Mouse (Mus musculus) spleen, adult 2 months (tissue): ENCODE measurements around the gene Abcd3. TPM values are rescaled to one million over a fixed set of nuclear protein-coding genes. Genes with fewer than 3 reads are reported as not detected.

ENCODE experiments used
- DNase-seq, 2 experiments: peaks; one replicate each; pipeline versions ENCODE4 v3.0.0 to v3.0.0-alpha.2; 2012 to 2021; ENCODE audit warnings: low spot score in 2 of 2, low read depth in 1 of 2
- H3K27ac ChIP-seq: fragments of 200-500 bp; 2 replicates; pipeline ENCODE4 v1.5.1; 2012; ENCODE audit warnings: low read length, inconsistent platforms; ENCODE audit not compliant: insufficient read depth
- H3K27me3 ChIP-seq: fragments of 200-500 bp; 2 replicates; pipeline ENCODE4 v1.6.1; 2012; ENCODE audit warnings: mild to moderate bottlenecking, moderate library complexity, low read length, inconsistent platforms; ENCODE audit not compliant: control insufficient read depth, insufficient read depth
- H3K36me3 ChIP-seq: fragments of 200-500 bp; 2 replicates; pipeline ENCODE4 v1.6.1; 2012; ENCODE audit warnings: mild to moderate bottlenecking, low read length, inconsistent platforms; ENCODE audit not compliant: control insufficient read depth, insufficient read depth
- H3K4me1 ChIP-seq: fragments of 200-500 bp; 2 replicates; pipeline ENCODE4 v1.6.1; 2011; ENCODE audit warnings: inconsistent platforms; ENCODE audit not compliant: control insufficient read depth, insufficient read depth, insufficient read length
- H3K4me3 ChIP-seq: fragments of 200-500 bp; 2 replicates; pipeline ENCODE4 v1.5.1; 2011; ENCODE audit warnings: mild to moderate bottlenecking, inconsistent platforms; ENCODE audit not compliant: insufficient read depth, insufficient read length; ENCODE audit errors: extremely low read depth
- CTCF ChIP-seq: fragments of 200-500 bp; IDR thresholded peaks from 2 replicates; pipeline ENCODE4 v1.5.1; 2011; ENCODE audit warnings: mild to moderate bottlenecking, inconsistent platforms; ENCODE audit not compliant: insufficient read depth, insufficient read length, insufficient replicate concordance; ENCODE audit errors: extremely low read depth
- POLR2A ChIP-seq: fragments of 200-500 bp; IDR thresholded peaks from 2 replicates; pipeline ENCODE4 v1.6.1; 2011; ENCODE audit warnings: low read depth, low read length, inconsistent platforms
- WGBS: fragments of 180-500 bp; shearing (Covaris S2); methylation state at CpG from one replicate; pipeline ENCODE4 v1.1.7; 2018; 5-methylcytosine and 5-hydroxymethylcytosine counted together
- polyA plus RNA-seq: library from polyadenylated mRNA; depleted of rRNA; stranded (reverse); fragments of >200 nt; gene quantifications from 2 replicates; pipeline ENCODE4 v1.2.3, GENCODE M21; 2012

The Abcd3 gene
- polyA plus RNA-seq, 1 experiment = 1.7 TPM

DNA sequence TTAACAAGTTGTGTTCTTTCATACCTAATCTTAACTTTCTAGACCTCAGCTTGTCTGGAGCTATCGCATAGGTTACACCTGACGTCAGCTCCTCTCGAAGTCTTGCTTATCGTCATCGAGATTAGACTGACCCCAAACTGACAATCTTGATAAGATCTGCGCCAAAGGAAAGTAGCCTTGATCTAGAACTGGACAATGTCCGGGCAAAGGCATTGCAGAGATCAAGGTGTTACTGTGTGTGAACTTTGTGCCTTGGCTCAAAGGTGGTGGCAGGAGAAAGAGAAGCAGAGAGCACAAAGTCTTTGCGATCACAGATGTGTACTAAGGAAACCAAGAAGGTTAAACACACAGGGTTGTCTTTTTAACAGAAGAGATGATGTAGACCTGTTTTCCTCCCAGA is 25.2 kb upstream of the Abcd3 start:
- 95% methylated on average over 8 of the region's 8 CpGs for WGBS
- Histone ChIP-seq H3K27me3 (no peaks in the 10 kb centered on the region), H3K27ac (no peak overlapping the region), H3K4me1 (no peaks in the 10 kb centered on the region), H3K36me3 (no peaks in the 10 kb centered on the region), H3K4me3 (no peak overlapping the region)
- TF ChIP-seq POLR2A = no peak
- TF ChIP-seq CTCF = no peak
- DNase-seq = no peak

- Histone ChIP-seq H3K27ac (no peak overlapping the region), H3K4me1 (no peaks in the 10 kb centered on the region), H3K27me3 (no peaks in the 10 kb centered on the region), H3K4me3 (no peak overlapping the region), H3K36me3 (no peaks in the 10 kb centered on the region)
- DNase-seq = no peak
- TF ChIP-seq POLR2A = no peak
- no peak for TF ChIP-seq CTCF
- WGBS = 90% methylated on average over 2 of the region's 2 CpGs
These were observed 19.6 kb upstream of the Abcd3 start for GRCm38 (mm10) chr3:121834732-121835131.

DNA sequence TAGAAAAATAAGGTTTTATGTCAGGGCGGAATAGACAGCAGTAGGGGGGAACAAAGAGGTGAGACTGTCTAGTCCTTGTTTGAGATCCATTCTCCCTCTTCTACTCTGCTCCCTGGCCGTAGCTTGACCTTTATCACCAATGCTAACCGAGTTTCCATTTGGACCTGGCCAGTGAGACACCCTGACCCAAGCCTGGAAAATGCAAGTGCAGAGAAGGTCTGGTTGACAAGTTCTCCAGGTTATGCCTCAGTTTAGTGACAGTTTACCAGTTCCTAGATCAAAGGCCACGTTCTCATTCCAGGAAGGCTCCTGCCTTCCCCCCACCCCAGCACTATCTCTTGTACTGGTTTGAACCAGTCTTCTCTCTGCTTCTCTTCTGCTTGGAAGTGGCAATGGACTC is 19.1 kb upstream of the Abcd3 start:
- Histone ChIP-seq H3K4me3 (no peak overlapping the region), H3K36me3 (no peaks in the 10 kb centered on the region), H3K4me1 (no peaks in the 10 kb centered on the region), H3K27me3 (no peaks in the 10 kb centered on the region), H3K27ac (no peak overlapping the region)
- WGBS = 84% methylated on average over 4 of the region's 4 CpGs
- no peak for DNase-seq
- TF ChIP-seq CTCF (no peak), POLR2A (no peak)

DNA sequence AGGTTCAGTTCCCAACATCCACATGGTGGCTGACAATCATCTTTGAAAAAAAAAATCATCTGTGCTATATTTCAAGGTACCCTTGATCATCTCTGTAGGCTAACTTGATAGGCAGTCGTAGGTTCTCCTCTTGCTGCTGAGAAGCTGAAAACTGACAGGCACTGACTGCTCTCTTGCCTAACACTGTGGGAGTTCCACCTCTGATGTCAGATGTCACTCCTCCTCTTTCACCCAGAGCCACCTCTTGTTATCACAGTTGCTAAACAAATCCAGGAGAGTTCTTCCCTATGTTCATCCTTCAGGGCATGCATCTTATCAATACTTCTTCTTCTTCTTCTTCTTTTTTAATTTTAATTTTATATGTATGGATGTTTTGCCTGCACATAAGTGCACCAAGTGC is 10.0 kb upstream of the Abcd3 start:
- Histone ChIP-seq H3K27me3 (no peaks in the 10 kb centered on the region), H3K27ac (no peak overlapping the region), H3K36me3 (no peaks in the 10 kb centered on the region), H3K4me3 (no peak overlapping the region; the same call in 1 of the 2 replicates), H3K4me1 (no peaks in the 10 kb centered on the region)
- 85% methylated on average over 1 of the region's 1 CpGs for WGBS
- no peak for TF ChIP-seq POLR2A
- DNase-seq = no peak

DNA sequence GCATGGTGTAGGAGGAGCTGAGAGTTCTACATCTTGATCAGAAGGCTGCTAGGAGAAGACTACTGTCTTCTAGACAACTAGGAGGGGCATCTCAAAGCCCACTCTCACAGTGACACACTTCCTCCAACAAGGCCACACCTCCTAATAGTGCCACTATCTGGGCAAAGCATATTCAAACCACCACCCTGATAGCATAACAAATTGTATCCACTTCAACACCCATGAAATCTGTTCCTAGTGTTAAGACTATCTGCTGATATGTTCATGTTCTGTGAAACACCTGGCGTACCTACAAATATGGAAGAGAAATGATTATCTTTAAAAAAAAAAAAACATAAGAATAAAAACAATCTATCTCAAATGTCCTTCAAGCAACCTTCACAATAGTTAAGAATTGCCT is 9.2 kb upstream of the Abcd3 start:
- H3K4me1 ChIP-seq = no peaks in the 10 kb centered on the region
- H3K36me3 ChIP-seq = no peaks in the 10 kb centered on the region
- H3K4me3 ChIP-seq = no peak overlapping the region
- TF ChIP-seq POLR2A = no peak
- TF ChIP-seq CTCF = no peak
- no peak overlapping the region for H3K27ac ChIP-seq
- H3K27me3 ChIP-seq = no peaks in the 10 kb centered on the region
- no peak for DNase-seq
- WGBS = 87% methylated on average over 1 of the region's 1 CpGs

GRCm38 (mm10) chr3:121822643-121823042 is 7.5 kb upstream of the Abcd3 start:
- DNase-seq = no peak
- H3K36me3 ChIP-seq = no peaks in the 10 kb centered on the region
- H3K27ac ChIP-seq = no peak overlapping the region
- TF ChIP-seq POLR2A (no peak), CTCF (no peak)
- no peaks in the 10 kb centered on the region for H3K4me1 ChIP-seq
- H3K27me3 ChIP-seq = no peaks in the 10 kb centered on the region
- WGBS = 91% methylated on average over 5 of the region's 5 CpGs
- no peak overlapping the region for H3K4me3 ChIP-seq

DNA sequence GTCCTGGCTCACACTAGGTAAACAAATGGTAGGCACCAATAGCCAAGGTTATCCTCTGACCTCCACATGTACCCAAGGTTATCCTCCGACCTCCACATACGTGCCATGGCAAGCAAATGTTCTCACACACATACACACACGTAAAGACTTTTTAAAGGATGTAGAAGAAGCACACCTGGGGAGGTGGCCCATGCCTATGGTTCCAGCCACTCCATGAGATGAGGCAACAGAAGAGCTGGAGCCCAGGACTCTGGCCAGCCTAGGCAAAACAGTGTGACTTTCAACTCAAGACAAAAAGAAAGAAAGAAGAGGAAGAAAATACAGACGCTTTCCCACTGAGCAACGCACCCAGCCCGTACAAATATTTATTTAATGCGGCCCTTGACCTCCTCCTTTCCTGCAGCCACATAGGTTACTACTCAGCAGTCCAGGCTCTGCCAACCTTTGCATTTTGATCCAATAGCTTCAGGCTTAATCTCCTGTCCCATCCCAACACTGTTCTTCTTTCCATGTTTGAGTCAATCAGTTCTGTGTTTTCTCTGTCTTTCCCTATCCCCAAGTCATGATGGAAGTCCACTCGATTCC is 6.5 kb upstream of the Abcd3 start:
- Histone ChIP-seq H3K4me1 (no peaks in the 10 kb centered on the region), H3K27ac (no peak overlapping the region), H3K36me3 (no peaks in the 10 kb centered on the region), H3K4me3 (no peak overlapping the region), H3K27me3 (no peaks in the 10 kb centered on the region)
- no peak for DNase-seq
- WGBS = 90% methylated on average over 8 of the region's 8 CpGs
- TF ChIP-seq CTCF (no peak), POLR2A (no peak)
